Mouse (Mus musculus): ENCODE measurements around the gene Nxt1.

Nxt1 gene

GRCm38 (mm10) chr2:148644421-148645000, 27.9 kb upstream of the Nxt1 start:
- TF ChIP-seq CTCF (conservative IDR thresholded peaks at IDR 0.05; ENCODE audit: low read length), result no peak
- Histone ChIP-seq H3K36me3 (ENCODE audit: insufficient read depth, low read length) (no peaks in the 10 kb centered on the region), H3K27me3 (ENCODE audit: insufficient read depth, low read length) (no peaks in the 10 kb centered on the region), H3K4me3 (replicated peaks; ENCODE audit: low read length) (no peak overlapping the region), H3K4me1 (replicated peaks; ENCODE audit: low read depth, low read length) (no peaks in the 10 kb centered on the region), H3K9me3 (ENCODE audit: low read length) (no peaks in the 10 kb centered on the region)

DNA sequence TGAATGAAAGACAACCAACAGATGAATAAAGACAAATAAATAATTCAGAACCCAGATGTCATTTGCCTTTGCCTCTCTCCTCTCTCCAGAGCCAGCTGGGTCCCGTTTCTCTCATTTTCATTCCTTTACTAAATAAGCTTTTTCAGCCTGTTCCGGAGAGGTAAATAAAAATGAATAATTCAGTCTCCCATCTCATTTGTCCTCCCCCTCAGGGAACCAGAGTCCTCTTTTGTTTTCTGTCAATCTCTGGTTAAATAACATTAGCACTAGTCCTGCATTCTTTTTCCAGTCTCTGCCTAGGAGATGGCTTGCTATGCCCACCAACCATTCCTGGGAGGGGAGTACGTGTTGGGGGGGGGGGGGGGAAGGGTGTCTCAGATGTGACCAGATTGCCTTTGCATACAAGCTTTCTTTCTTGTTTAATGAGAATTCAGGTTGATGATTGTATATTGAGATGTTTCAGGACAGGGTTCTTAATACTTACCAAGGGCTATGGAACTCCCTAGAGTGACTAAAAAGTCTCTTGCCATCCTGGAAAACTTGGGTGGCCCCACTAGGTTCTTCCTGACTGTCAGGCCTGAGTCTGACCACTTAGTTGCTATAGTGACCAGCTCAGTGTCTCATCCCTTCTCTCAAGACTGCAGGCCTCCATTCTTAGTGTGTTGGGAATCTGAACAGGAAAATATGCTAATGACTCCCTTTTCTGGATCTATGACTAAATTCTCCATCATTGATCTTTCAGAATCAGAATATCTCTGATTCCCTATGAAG, 21.6 kb upstream of the Nxt1 start:
- Histone ChIP-seq H3K36me3 (ENCODE audit: insufficient read depth, low read length) (no peaks in the 10 kb centered on the region), H3K27me3 (ENCODE audit: insufficient read depth, low read length) (no peaks in the 10 kb centered on the region), H3K9me3 (ENCODE audit: low read length) (no peaks in the 10 kb centered on the region), H3K4me1 (replicated peaks; ENCODE audit: low read depth, low read length) (no peaks in the 10 kb centered on the region), H3K4me3 (replicated peaks; ENCODE audit: low read length) (no peak overlapping the region)
- TF ChIP-seq NANOG (IDR thresholded peaks at IDR 0.05; ENCODE audit: borderline replicate concordance, low read length) (no peak), CTCF (conservative IDR thresholded peaks at IDR 0.05; ENCODE audit: low read length) (no peak), POU5F1 (IDR thresholded peaks at IDR 0.05; ENCODE audit: borderline replicate concordance, low read length) (no peak)

DNA sequence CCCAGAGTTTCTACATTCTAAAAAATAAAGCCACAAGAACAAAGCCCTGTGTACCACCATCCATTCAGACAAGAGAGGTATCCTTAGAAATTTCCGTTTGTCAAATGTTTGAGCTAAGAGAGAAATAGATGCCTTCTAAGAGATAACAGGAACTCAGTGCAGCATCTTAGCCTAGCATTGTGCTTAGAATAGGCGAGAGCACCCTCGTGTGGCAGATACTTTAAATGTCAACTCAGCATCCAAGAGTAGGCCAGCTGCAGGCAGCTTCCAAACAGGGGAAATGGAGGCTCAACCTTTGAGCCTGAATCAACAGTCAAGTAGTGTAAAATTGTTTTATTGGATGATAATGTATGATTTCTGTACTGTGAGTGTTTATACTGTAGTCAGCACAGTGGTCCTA, 17.4 kb upstream of the Nxt1 start:
- H3K4me3 ChIP-seq (replicated peaks; ENCODE audit: low read length), result no peak overlapping the region
- no peak for TF ChIP-seq NANOG (IDR thresholded peaks at IDR 0.05; ENCODE audit: borderline replicate concordance, low read length)
- TF ChIP-seq CTCF (conservative IDR thresholded peaks at IDR 0.05; ENCODE audit: low read length), result peak; percentile 35
- no peaks in the 10 kb centered on the region for H3K27me3 ChIP-seq (ENCODE audit: insufficient read depth, low read length)
- H3K4me1 ChIP-seq (replicated peaks; ENCODE audit: low read depth, low read length), result no peaks in the 10 kb centered on the region
- H3K9me3 ChIP-seq (ENCODE audit: low read length), result no peaks in the 10 kb centered on the region
- no peaks in the 10 kb centered on the region for H3K36me3 ChIP-seq (ENCODE audit: insufficient read depth, low read length)

DNA sequence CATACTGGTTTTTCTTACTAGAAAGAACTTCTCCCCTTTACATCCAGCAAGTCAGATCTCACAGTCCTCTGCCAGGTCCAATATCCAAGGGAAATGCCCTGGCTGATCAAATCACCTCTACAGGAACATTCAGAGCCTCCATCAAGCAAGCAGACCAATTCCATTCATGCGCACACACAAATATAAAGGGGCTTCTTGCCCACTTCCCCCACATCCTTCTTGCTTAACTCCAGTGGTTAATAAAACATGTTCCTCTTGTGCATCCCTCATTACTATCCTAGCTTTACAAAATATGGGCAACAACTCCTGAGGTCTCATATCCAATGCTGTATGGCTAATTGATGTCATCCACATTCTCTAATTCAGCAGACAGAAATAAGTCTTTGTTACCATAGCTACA, 8.9 kb upstream of the Nxt1 start:
- Histone ChIP-seq H3K9me3 (ENCODE audit: low read length) (no peaks in the 10 kb centered on the region), H3K4me1 (replicated peaks; ENCODE audit: low read depth, low read length) (no peaks in the 10 kb centered on the region), H3K27me3 (ENCODE audit: insufficient read depth, low read length) (peaks cover 9% of the 10 kb centered on the region; the same call in 1 of the 2 replicates), H3K4me3 (replicated peaks; ENCODE audit: low read length) (no peak overlapping the region), H3K36me3 (ENCODE audit: insufficient read depth, low read length) (no peaks in the 10 kb centered on the region)
- TF ChIP-seq CTCF (conservative IDR thresholded peaks at IDR 0.05; ENCODE audit: low read length), result no peak
- TF ChIP-seq NANOG (IDR thresholded peaks at IDR 0.05; ENCODE audit: borderline replicate concordance, low read length), result no peak
- no peak for TF ChIP-seq POU5F1 (IDR thresholded peaks at IDR 0.05; ENCODE audit: borderline replicate concordance, low read length)

GRCm38 (mm10) chr2:148677801-148678200, 5.4 kb downstream of the Nxt1 start:
- Histone ChIP-seq H3K4me1 (replicated peaks; ENCODE audit: low read depth, low read length) (peaks cover 73% of the 10 kb centered on the region), H3K4me3 (replicated peaks; ENCODE audit: low read length) (peak overlapping the region; percentile 79), H3K36me3 (ENCODE audit: insufficient read depth, low read length) (peaks cover 34% of the 10 kb centered on the region), H3K27me3 (ENCODE audit: insufficient read depth, low read length) (no peaks in the 10 kb centered on the region), H3K9me3 (ENCODE audit: low read length) (no peaks in the 10 kb centered on the region)
- TF ChIP-seq NANOG (IDR thresholded peaks at IDR 0.05; ENCODE audit: borderline replicate concordance, low read length) (peak; percentile 8; the same call in 1 of the 2 replicates), POU5F1 (IDR thresholded peaks at IDR 0.05; ENCODE audit: borderline replicate concordance, low read length) (no peak), CTCF (conservative IDR thresholded peaks at IDR 0.05; ENCODE audit: low read length) (no peak)

DNA sequence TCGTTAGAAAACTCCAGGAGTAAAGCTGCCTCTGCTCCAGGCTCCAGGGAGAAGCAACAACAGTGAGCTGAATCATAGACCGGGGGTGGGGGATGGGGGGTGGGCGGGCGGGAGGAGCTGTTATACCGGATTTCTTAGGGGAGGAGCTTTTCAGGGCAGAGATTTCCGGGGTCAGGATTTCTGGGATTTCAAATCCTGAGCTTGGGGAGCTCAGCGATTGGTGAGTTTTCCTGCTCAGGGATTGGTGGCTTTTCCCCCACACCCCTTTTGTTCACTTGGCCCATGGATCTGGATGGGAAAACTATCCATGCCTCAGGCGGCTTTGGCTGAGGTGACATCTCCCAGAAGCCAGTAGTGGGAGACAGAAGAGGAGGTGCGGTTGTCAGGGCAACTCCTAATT, 6.9 kb downstream of the Nxt1 start:
- Histone ChIP-seq H3K4me1 (replicated peaks; ENCODE audit: low read depth, low read length) (peaks cover 67% of the 10 kb centered on the region), H3K27me3 (ENCODE audit: insufficient read depth, low read length) (no peaks in the 10 kb centered on the region), H3K9me3 (ENCODE audit: low read length) (no peaks in the 10 kb centered on the region), H3K4me3 (replicated peaks; ENCODE audit: low read length) (peak overlapping the region; percentile 37; the same call in 1 of the 2 replicates), H3K36me3 (ENCODE audit: insufficient read depth, low read length) (peaks cover 43% of the 10 kb centered on the region)
- TF ChIP-seq POU5F1 (IDR thresholded peaks at IDR 0.05; ENCODE audit: borderline replicate concordance, low read length) (no peak), NANOG (IDR thresholded peaks at IDR 0.05; ENCODE audit: borderline replicate concordance, low read length) (no peak), CTCF (conservative IDR thresholded peaks at IDR 0.05; ENCODE audit: low read length) (no peak)

- TF ChIP-seq CTCF (conservative IDR thresholded peaks at IDR 0.05; ENCODE audit: low read length) (no peak), POU5F1 (IDR thresholded peaks at IDR 0.05; ENCODE audit: borderline replicate concordance, low read length) (no peak), NANOG (IDR thresholded peaks at IDR 0.05; ENCODE audit: borderline replicate concordance, low read length) (no peak)
- H3K9me3 ChIP-seq (ENCODE audit: low read length), result no peaks in the 10 kb centered on the region
Observed at GRCm38 (mm10) chr2:148680775-148681291, 8.4 kb downstream of the Nxt1 start, which contains the start of gene Gzf1. Gene Gzf1 (plus strand): TSS chr2:148681023.

GRCm38 (mm10) chr2:148681461-148681891, 9.1 kb downstream of the Nxt1 start:
- peaks cover 57% of the 10 kb centered on the region for H3K4me1 ChIP-seq (replicated peaks; ENCODE audit: low read depth, low read length)
- H3K27me3 ChIP-seq (ENCODE audit: insufficient read depth, low read length), result no peaks in the 10 kb centered on the region
- TF ChIP-seq CTCF (conservative IDR thresholded peaks at IDR 0.05; ENCODE audit: low read length) (peak; percentile 25; the same call in 1 of the 2 replicates), POU5F1 (IDR thresholded peaks at IDR 0.05; ENCODE audit: borderline replicate concordance, low read length) (no peak), NANOG (IDR thresholded peaks at IDR 0.05; ENCODE audit: borderline replicate concordance, low read length) (no peak)
- peak overlapping the region; percentile 96 for H3K4me3 ChIP-seq (replicated peaks; ENCODE audit: low read length)
- H3K36me3 ChIP-seq (ENCODE audit: insufficient read depth, low read length), result peaks cover 43% of the 10 kb centered on the region
- no peaks in the 10 kb centered on the region for H3K9me3 ChIP-seq (ENCODE audit: low read length)

More at GRCm38 (mm10) chr2:148680775-148681291, 8.4 kb downstream of the Nxt1 start, which contains the start of gene Gzf1:
- peak within 1 kb of the TSS; percentile 96 for H3K4me3 ChIP-seq (replicated peaks; ENCODE audit: low read length)
- no peaks in the 10 kb centered on the region for H3K27me3 ChIP-seq (ENCODE audit: insufficient read depth, low read length)
- H3K36me3 ChIP-seq (ENCODE audit: insufficient read depth, low read length), result peaks cover 43% of the 10 kb centered on the region
- H3K4me1 ChIP-seq (replicated peaks; ENCODE audit: low read depth, low read length), result peaks cover 64% of the 10 kb centered on the region

Measured in E14TG2a.4 (cell line).